35 mouse cellular contexts compared by ENCODE assay signal in the genomic region with DNA sequence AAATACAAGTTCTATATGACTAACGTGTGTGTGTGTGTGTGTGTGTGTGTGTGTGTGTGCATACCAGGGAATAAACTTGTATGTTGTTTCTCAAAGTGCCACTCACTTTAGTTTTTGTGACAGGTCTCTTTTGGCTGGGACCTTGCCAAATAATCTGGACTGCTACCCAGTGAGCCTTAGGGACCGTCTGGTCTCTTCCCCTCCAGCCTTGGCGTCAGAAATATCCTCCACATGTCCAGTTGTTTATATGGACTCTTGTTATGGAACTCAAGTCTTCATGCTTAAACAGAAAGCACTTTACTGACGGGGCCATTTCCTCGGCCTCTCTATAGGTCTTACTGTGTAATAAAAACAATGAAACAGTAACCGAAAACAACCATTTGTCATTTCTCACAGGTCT.
"Had no signal": no experiment of that assay in that cellular context is flagged by ENCODE, and none has a peak within 500 bp of the region (broad histone marks: within the 10 kb centered on the region; RNA-seq: fewer than 3 reads in every experiment).

No protein-coding gene starts in this region.

- H3K9ac ChIP-seq: heart, embryonic 12.5 days; heart, embryonic 13.5 days; heart, embryonic 15.5 days; hindbrain, embryonic 12.5 days; hindbrain, embryonic 13.5 days; hindbrain, embryonic 14.5 days; hindbrain, embryonic 15.5 days; intestine, embryonic 15.5 days; kidney, embryonic 15.5 days had no signal

- H3K4me2 ChIP-seq: heart, embryonic 11.5 days; heart, embryonic 12.5 days; heart, embryonic 13.5 days; heart, embryonic 15.5 days; hindbrain, embryonic 12.5 days; hindbrain, embryonic 13.5 days; hindbrain, embryonic 14.5 days; hindbrain, embryonic 15.5 days; intestine, embryonic 15.5 days; kidney, embryonic 15.5 days had no signal

- H3K4me3 ChIP-seq: heart, embryonic 10.5 days; heart, embryonic 12.5 days; heart, embryonic 13.5 days; heart, embryonic 15.5 days; hindbrain, embryonic 10.5 days; hindbrain, embryonic 12.5 days; hindbrain, embryonic 13.5 days; hindbrain, embryonic 15.5 days; intestine, embryonic 15.5 days; kidney, embryonic 15.5 days; layer of hippocampus, adult 2 months had no signal

- H3K9me3 ChIP-seq: heart, embryonic 10.5 days; heart, embryonic 15.5 days; hindbrain, embryonic 10.5 days; hindbrain, embryonic 12.5 days; hindbrain, embryonic 13.5 days; hindbrain, embryonic 15.5 days; intestine, embryonic 15.5 days; kidney, embryonic 15.5 days had no signal

- H3K27ac ChIP-seq: heart, embryonic 10.5 days; heart, embryonic 13.5 days; heart, embryonic 15.5 days; hindbrain, embryonic 10.5 days; hindbrain, embryonic 12.5 days; hindbrain, embryonic 13.5 days; hindbrain, embryonic 14.5 days; hindbrain, embryonic 15.5 days; hindbrain, postnatal 0 days; intestine, embryonic 15.5 days; kidney, embryonic 15.5 days; kidney, postnatal 0 days; layer of hippocampus, adult 2 months had no signal

- DNase-seq: heart, postnatal 10 days; heart, postnatal 14 days; heart, postnatal 36 days; heart, postnatal 4 days; kidney, adult 11 months; kidney, adult 18-20 months; kidney, adult 2 months; kidney, adult 8-10 months; kidney, adult 9 months; kidney, postnatal 10 days; kidney, postnatal 14 days; kidney, postnatal 25 days; kidney, postnatal 36 days; kidney, postnatal 4 days; layer of hippocampus, adult 9-11 months; layer of hippocampus, postnatal 36 days had no signal

- H3K4me1 ChIP-seq: heart, embryonic 10.5 days; heart, embryonic 12.5 days; heart, embryonic 13.5 days; heart, embryonic 15.5 days; hindbrain, embryonic 10.5 days; hindbrain, embryonic 12.5 days; hindbrain, embryonic 15.5 days; intestine, embryonic 15.5 days; kidney, embryonic 15.5 days had no signal

- H3K27me3 ChIP-seq: heart, embryonic 12.5 days; heart, embryonic 15.5 days; hindbrain, embryonic 12.5 days; hindbrain, embryonic 13.5 days; hindbrain, embryonic 15.5 days; intestine, embryonic 15.5 days; kidney, embryonic 15.5 days had no signal

- H3K36me3 ChIP-seq: heart, embryonic 10.5 days; heart, embryonic 12.5 days; heart, embryonic 13.5 days; heart, embryonic 15.5 days; hindbrain, embryonic 10.5 days; hindbrain, embryonic 12.5 days; hindbrain, embryonic 13.5 days; hindbrain, embryonic 15.5 days; intestine, embryonic 15.5 days; kidney, embryonic 15.5 days had no signal

- ATAC-seq: hindbrain, embryonic 16.5 days; hindbrain, postnatal 0 days; inflammation-experienced regulatory T-cells, adult 6 months; intestine, embryonic 15.5 days; intestine, embryonic 16.5 days; intestine, postnatal 0 days had no signal
